Mouse (Mus musculus): ENCODE data around the gene Fam155a. TPM values are rescaled to one million over a fixed set of nuclear protein-coding genes. Genes with fewer than 3 reads are reported as not detected.
"Not testable (repeated sequence)": the region's sequence is repeated elsewhere in the genome, so short reads cannot be mapped to it uniquely, and the experiment has no call there.

Fam155a gene
- polyA plus RNA-seq, 1 experiment, result 0.34 TPM

DNA sequence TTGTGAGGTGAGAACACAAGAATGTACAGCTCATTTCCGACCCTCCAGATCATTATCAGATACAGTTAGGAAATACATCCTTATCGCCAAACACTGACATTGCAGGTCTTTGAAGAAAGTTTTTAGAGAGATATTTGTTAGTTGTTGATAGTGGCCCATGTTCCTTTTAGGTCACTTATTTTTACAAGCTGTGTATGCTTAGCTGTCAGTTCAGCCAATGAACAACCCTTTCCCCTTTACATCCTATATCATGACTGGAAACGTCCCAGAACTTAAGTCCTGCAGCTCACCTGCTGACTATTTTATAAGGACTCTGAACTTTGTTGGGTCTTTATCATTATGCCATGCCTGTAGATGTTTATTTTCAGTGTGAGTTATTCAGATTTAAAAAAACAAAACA, 366.3 kb downstream of the Fam155a start:
- DNase-seq (ENCODE audit: low spot score), result no peak

DNA sequence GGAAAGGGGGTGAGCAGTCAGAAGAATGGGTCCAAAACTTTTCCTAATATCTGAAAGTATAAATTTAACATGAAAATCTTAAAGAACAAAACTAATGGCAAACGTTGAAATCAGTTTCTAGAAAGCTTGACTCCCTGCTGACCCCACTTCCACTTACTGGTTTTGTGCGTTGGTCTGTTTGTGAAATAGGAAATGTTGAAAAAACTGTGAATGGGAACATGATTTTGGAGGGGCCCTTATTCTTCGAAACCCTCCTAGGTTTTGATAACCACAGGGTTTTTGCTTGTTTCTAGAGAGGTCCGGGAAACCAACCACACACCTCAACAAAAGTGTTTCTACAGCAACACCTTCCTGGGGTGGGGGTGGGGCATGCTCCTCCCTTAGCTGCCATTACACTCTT, 368.6 kb downstream of the Fam155a start:
- no peak for DNase-seq (ENCODE audit: low spot score)

DNA sequence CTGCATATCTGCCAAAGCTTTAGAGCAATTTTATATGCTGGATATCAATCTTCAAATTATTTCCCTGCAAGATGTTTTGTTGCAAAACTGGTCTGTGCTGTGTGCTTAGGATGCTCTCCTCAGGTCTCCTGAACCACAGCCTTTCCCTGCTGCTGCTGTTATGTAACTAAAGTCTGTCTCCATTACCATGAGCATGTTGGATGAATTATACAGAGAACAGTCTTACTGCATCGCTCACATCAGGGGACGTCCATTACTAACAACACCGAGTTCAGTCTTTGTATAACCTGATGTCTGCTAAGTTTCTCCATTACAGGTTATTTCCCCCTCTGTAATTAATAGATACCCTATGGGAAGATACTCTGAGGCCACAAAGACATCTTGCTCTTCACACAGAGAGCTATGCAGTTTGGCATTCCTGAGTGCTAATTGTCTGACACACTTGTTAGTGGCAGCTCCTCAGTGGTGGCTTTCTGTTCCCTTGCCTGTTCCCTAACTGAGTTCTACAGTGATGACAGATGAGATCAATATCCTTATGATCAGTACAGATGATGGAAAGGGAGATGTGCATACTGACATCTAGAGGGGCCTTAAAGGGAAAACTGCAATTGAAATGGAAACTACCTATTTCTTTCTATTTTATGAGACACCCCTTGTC, 372.2 kb downstream of the Fam155a start:
- no peak for DNase-seq (ENCODE audit: low spot score)

DNA sequence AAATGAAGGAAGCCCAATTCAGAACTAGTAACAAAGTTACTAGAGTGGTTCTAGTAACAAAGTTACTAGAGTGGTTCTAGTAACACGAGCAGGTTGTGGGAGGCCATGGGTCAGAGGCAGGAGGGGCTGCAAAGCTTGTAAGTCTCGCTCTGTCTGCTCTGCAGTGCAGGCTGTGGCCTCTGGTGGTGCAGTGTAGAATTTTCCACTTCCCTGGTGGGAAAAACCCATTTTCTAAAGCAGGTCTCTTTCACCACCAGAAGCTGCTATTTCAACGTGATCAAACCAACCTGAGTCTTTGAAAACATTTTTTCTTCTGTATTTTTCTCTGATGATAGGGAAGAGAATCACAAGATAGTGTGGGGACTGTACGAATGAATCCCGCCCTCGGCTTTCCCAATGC, 372.9 kb downstream of the Fam155a start:
- DNase-seq (ENCODE audit: low spot score), result no peak

DNA sequence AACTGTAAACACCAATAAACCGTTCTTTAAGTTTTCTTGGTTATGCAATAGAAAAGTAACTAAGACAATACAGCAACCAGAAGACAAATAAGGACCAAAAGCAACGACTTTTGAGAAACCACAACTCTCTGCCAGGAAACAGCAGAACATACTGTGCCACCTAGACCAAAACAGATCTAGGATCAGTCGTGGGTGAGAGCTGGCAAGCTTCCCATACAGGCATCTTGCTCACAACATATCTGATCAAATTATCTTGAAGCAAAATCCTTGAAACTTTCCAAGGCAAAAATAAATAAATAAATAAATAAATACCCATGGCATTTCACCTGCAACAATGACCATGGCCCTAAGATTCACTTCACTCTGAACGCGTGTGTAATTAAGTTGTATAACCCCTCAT, 376.3 kb downstream of the Fam155a start:
- DNase-seq (ENCODE audit: low spot score), result no peak

DNA sequence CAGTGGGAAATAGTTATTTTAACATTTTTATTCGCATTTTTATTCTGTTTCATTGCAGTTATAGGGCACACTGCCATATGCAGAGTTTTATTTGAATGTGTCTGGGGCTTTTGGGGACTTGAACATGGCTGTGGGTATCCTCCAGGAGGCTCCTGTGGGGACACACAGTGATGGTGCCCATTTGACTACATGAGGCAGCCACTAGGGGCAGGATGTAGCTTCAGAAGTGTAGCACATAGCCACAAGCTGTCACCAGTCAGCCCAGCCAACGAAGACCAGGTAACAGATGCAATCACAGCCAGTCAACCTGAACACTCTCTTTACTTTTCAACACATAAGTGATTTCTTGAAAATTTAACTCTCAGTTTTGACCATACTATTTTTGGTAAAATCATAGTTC, 377.7 kb downstream of the Fam155a start:
- no peak for DNase-seq (ENCODE audit: low spot score)

DNA sequence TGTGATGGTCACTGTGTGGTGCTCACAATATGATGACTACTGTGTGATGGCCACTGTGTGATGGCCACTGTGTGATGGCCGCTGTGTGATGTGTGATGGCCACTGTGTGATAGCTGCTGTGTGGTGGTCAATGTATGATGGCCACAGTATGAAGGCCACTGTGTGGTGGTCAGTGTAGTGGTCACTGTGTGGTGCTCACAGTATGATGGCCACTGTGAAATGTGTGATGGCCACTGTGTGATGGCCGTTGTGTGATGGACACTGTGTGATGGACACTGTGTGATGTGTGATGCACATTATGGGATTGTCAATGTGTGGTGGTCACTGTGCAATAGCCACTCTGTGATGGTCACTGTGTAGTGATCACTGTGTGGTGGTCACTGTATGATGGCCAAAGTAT, 380.7 kb downstream of the Fam155a start:
- not testable (repeated sequence) for DNase-seq (ENCODE audit: low spot score)

DNA sequence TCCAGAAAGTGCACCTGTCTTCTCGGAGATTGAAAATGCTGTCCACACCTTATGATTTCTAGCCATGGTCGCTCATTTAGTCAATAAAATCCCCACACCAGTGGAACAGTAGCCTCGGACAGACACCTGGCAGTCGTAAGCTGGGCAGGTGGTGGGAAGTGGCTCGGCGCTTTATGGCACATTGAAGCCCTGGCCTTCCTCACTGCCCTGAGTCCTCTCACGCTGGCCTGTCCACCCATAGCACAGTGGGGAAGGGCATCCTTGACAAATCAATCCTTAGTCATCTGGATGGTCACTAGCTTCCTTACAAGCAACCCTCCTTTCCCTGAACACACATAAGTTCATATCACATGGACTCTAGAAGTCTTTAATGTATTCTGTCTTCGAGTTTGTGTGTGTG, 401.8 kb downstream of the Fam155a start:
- DNase-seq (ENCODE audit: low spot score), result no peak

DNA sequence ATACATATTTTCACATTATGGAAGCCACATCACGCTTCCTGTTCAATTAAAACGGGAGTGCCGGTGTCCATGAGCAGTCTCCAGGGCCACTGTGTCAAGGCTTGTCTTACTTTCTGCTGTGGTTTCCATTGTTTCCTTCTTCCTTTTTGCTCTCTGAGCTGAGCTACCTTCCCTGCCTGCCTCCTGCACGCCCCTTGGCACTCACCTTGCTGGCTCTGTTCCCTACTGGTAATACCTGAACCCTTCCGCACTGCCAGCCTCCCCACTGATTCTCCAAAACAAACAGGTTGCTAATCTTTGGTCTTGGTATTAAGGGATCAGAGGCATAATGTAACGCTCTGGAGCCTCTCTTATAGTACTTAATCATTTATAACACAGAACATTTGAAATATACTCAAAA, 403.2 kb downstream of the Fam155a start:
- DNase-seq (ENCODE audit: low spot score), result no peak

DNA sequence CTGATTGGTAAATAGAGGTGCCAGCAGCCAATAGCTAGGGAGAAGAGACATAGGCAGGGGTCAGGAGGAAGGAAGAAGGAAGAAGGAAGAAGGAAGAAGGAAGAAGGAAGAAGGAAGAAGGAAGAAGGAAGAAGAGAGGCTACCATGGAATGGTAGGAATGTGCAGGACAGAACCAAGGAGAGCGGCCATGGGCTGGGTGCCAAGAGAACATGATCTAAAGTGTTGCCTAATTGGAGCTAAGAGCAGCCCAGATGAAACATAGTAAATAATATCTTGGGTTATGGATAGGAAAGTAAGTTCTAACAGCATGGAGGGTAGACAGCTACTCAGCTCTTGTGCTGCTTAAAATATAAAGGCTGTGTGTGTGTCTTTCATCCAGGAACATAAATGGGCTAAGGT, 405.6 kb downstream of the Fam155a start:
- no peak for DNase-seq (ENCODE audit: low spot score)

DNA sequence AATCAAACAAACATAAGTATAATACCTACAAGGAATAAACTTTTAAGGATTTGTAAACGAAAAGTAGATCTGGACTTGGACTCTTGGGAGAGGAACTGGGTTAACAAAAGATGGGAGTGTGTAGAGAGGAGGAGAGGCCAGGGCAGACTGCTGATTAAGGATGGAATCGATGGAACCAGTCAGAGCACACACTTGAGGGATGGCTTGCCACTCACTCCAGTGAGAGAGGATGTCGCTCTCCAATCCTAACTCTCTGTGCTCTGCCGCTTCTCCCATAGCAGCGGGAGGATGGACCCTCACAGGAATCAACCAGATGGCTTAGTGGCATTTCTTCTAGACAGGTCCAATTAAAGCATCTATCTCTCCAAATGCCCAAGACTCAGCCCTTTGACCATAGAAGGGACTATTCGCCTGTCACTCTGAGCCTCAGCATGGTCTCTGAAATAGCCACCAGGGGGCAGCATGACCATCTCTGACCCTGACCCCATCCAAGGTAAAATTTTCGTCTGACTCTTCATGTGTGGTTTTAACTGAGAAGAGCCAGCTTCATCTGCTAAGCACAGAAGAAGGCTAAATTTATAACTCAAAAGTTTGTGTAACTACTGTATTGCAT, 422.3 kb downstream of the Fam155a start:
- DNase-seq (ENCODE audit: low spot score), result peak; percentile 21

DNA sequence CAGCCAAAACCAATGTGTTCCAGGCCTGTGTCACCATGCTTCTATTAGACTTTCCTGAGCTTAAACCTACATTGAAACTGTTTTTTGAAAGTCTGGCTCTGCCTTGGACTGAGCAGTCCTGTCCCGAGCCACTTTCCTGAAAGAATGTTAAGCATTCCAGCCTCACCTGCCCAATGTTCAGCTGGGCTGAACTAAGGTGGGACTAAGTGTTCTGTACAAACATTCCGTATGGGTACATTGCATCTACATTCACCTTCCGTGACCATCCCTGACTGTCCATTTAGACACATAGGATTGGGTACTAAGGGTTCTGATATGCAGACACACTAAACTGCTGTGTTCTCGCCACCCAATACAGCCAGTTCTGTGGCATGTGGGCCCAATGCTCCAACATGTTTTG, 423.8 kb downstream of the Fam155a start:
- no peak for DNase-seq (ENCODE audit: low spot score)

DNA sequence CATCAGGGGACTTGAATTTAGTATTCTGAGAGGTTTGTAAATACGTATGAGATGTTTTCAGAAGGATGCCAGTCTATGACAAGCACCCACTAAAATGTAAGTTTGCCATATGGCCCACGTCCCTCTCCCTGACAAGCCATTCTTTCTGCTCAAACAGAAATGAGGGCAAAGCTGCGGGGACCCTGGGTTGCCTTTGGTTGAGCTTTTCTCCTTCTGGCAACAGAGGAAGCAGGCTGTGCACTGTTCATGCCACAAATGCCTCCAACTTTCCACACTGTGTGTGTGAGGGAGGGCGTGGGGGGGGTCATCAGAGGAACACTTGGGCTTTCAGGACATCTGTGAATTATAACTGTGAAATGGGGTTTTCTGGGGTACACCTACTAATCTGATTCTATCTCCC, 426.8 kb downstream of the Fam155a start:
- DNase-seq (ENCODE audit: low spot score), result no peak

DNA sequence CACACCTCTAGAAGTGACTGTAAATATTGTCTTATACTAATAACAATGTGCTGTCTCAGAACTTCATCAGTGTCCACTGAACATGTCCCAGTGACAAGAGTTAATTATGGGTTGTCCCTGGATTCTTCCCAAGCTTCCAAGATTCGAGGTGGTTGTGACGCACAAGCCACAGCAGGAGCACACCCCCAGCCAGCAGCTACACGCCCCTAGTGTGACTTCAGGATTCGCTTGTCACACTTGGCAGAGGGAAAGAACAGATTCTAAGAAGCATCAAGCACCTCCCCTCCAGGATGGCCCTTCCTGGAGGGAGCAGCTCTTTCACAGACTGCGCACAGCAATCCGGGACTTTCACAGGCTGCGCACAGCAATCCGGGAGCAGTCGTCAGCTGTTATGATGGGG, 428.0 kb downstream of the Fam155a start:
- DNase-seq (ENCODE audit: low spot score), result no peak

DNA sequence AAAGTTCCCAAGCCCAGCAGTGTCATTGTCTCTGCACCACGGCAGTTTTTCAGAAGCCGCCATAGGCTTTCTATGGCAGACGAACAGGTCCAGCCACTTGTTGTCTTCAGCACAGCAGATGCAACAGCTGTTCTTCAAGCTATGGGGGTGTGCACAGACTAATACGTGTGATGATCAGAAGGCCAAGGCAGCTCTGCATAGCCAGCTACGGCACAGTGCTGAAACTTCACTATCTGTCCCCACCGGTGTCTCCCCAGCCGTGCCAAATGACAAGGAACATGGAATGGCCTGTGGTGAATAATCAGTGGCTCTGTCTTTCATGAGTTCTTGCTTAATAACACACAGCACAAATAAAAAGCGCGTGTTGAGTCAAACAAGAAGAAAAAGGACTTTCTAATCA, 428.4 kb downstream of the Fam155a start:
- no peak for DNase-seq (ENCODE audit: low spot score)

DNA sequence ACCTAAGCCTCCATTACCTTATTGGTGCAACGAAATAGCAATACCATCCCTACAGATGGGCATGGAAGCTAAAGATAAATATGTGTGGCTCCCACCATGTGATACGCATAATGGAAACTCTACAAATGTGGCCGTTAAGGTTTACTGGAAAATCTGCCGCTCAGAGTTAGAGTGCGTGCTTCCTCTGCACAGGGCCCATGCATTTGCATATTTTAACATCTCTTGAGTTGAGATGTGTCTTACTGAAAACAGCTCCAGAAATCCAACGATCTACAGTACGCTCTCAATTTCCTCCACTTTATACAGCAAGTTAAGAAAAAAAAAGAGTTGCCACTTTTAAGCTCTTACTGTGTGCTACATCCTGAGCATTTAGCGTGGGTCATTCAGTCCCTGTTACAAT, 433.1 kb downstream of the Fam155a start:
- no peak for DNase-seq (ENCODE audit: low spot score)

DNA sequence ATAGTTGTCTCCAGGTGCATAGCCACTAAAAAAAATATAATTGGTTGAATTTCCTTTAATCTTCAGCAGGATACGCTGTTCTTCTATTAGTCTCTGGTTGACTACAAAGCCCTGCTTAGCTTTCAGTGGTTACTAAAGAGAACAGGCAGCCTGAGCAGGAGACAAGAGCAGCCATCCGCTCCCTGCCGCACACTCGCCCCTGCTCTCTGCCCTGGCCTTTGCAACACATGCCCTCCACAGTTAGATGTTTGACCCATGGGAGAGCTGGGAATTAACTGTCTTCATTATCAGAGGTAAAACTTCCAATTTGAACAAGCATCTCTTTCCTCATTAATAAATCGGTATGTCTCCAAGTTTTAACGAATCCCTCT, 435.0 kb downstream of the Fam155a start:
- no peak for DNase-seq (ENCODE audit: low spot score)

DNA sequence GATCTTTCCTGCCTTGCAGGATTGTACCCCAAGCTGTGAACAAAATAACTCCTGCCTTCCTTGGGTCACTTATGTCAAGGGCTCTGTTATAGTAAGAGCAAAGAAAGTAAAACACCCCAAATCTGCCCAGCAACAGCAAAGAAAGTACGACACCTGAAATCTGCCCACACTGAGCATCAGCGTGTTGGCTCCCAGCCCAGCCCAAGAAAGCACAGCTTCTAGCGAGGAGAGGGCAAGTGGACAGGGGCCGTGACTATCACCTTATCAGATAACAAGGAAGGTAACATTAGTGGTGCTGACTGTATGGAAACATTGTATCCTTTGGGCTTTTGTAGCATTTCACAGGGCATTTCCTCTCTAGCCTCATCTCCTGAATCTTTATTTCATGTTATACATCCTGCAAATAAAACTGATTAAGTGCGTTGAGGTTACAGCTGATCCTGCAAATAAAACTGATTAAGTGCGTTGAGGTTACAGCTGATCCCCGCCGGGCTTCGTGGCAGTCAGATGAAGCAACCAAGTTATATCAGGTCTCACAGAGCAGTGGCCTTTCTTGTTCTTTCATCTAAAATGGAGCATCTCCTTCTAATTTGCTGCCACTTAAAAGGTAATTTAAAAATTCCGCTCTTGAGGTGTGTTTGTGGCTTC, 435.6 kb downstream of the Fam155a start:
- DNase-seq (ENCODE audit: low spot score), result no peak

DNA sequence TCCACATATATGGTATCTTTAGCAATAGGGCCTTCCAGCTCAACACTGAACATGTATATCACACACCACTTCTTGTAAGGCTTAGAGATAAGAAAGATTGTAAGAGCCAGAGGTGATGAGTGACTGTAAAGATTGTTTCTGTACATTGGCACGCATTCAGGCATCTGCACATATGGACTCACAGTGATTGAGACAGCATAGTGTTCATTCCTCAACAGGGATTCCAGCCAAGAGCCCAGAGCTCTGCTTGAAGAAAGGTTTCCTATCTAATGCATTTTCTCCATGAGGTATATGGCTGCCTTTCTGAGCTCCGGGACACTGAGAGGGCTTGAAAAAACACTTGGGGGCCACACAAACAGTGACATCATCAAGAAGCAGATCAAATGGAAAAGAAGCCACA, 438.2 kb downstream of the Fam155a start:
- no peak for DNase-seq (ENCODE audit: low spot score)

DNA sequence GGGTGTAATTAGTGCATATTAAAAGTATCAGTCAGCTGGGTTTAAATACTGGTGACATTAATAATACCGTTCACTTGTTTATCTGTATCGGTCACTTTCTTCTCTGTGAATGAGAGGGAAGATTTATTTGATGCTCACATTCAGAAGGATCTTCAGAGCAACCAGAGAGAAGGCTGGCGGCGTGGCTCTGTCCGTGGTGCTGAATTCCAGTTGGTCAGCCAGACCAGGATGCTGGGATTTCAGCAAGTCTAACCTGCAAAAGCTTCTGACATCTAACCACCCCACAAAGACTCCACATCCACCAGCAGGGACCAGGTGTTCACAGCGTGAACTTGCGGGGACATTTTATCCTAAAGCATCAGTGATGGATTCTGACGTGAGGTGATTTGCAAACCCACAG, 461.5 kb downstream of the Fam155a start:
- DNase-seq (ENCODE audit: low spot score), result no peak

DNA sequence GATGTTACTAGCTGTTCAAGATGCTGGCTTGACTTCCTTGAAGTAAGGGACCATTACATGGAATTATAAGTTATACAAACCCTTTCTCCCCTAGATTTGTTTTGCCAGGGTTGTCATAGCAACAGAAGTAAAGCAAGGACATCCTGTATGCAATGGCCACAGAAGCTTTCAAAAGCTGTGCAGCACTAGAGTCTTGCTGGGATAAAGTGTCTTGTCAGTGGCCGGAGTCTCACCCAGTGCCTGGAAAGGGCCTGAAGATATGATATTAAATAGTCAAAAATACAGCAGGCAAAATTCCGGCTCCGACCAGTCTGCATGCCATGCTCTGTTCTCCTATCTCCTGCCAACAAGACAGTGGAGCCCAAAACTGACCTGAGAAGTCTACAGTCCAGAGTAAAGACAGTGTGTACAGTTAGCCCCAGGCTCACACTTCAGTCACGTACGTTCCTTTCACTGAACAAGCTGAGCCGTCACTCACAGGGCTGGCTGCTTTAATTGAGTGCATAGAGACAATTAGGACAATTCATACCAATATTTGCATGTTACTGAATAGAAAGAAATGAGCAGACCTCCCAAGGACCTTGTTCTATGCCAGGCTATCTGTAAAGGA, 467.3 kb downstream of the Fam155a start:
- no peak for DNase-seq (ENCODE audit: low spot score)

DNA sequence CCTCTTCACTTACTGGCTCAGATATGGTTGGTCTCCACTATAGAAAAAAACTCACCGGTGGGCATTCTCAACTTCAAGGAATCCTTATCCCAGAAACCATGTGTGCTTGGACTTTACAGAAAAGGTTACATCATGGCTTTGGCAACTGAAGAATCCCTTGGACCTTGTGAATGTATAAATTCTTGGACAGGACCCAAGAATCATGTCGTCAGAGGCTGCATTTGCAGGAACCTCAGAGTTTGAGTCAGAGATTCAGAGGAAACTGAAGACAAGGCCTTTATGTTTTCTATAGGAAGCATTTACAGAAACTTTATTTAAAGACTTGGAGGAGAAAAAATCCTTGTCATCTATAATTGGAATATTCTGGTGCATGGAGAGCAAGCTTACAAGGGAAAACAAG, 475.9 kb downstream of the Fam155a start:
- no peak for DNase-seq (ENCODE audit: low spot score)

DNA sequence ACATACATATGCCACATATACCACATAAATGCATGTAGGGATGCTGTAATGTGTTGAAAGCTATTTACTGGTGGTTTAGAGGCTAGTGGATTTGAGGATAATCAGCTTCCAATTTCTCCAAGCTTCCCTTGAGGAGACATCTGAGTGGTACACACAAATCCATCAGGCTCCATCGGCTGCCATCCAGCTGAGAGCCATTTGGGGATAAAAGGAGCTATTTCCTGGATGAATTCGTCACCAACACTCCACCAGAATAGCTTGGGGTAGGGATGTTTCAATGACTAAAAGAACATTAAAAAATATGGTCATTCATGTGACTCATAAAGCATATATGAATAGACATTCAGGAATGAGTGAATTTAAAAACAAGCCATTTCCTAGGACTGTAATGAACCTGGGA, 478.4 kb downstream of the Fam155a start:
- DNase-seq (ENCODE audit: low spot score), result no peak

Data from urinary bladder, adult 2 months (tissue).